Mouse (Mus musculus) spleen, adult 2 months (tissue): Measurements from ENCODE around the gene Gfod2. TPM values are rescaled to one million over a fixed set of nuclear protein-coding genes. Genes with fewer than 3 reads are reported as not detected.

Experiments
- DNase-seq, 2 experiments: peaks; one replicate each; pipeline versions ENCODE4 v3.0.0 to v3.0.0-alpha.2; 2012 to 2021; ENCODE audit warnings: low spot score in 2 of 2, low read depth in 1 of 2
- H3K27ac ChIP-seq: fragments of 200-500 bp; 2 replicates; pipeline ENCODE4 v1.5.1; 2012; ENCODE audit warnings: low read length, inconsistent platforms; ENCODE audit not compliant: insufficient read depth
- H3K27me3 ChIP-seq: fragments of 200-500 bp; 2 replicates; pipeline ENCODE4 v1.6.1; 2012; ENCODE audit warnings: mild to moderate bottlenecking, moderate library complexity, low read length, inconsistent platforms; ENCODE audit not compliant: control insufficient read depth, insufficient read depth
- H3K36me3 ChIP-seq: fragments of 200-500 bp; 2 replicates; pipeline ENCODE4 v1.6.1; 2012; ENCODE audit warnings: mild to moderate bottlenecking, low read length, inconsistent platforms; ENCODE audit not compliant: control insufficient read depth, insufficient read depth
- H3K4me1 ChIP-seq: fragments of 200-500 bp; 2 replicates; pipeline ENCODE4 v1.6.1; 2011; ENCODE audit warnings: inconsistent platforms; ENCODE audit not compliant: control insufficient read depth, insufficient read depth, insufficient read length
- H3K4me3 ChIP-seq: fragments of 200-500 bp; 2 replicates; pipeline ENCODE4 v1.5.1; 2011; ENCODE audit warnings: mild to moderate bottlenecking, inconsistent platforms; ENCODE audit not compliant: insufficient read depth, insufficient read length; ENCODE audit errors: extremely low read depth
- CTCF ChIP-seq: fragments of 200-500 bp; IDR thresholded peaks from 2 replicates; pipeline ENCODE4 v1.5.1; 2011; ENCODE audit warnings: mild to moderate bottlenecking, inconsistent platforms; ENCODE audit not compliant: insufficient read depth, insufficient read length, insufficient replicate concordance; ENCODE audit errors: extremely low read depth
- POLR2A ChIP-seq: fragments of 200-500 bp; IDR thresholded peaks from 2 replicates; pipeline ENCODE4 v1.6.1; 2011; ENCODE audit warnings: low read depth, low read length, inconsistent platforms
- WGBS: fragments of 180-500 bp; shearing (Covaris S2); methylation state at CpG from one replicate; pipeline ENCODE4 v1.1.7; 2018; 5-methylcytosine and 5-hydroxymethylcytosine counted together
- polyA plus RNA-seq: library from polyadenylated mRNA; depleted of rRNA; stranded (reverse); fragments of >200 nt; gene quantifications from 2 replicates; pipeline ENCODE4 v1.2.3, GENCODE M21; 2012

Gene Gfod2
- polyA plus RNA-seq, 1 experiment: 2.4 TPM

DNA sequence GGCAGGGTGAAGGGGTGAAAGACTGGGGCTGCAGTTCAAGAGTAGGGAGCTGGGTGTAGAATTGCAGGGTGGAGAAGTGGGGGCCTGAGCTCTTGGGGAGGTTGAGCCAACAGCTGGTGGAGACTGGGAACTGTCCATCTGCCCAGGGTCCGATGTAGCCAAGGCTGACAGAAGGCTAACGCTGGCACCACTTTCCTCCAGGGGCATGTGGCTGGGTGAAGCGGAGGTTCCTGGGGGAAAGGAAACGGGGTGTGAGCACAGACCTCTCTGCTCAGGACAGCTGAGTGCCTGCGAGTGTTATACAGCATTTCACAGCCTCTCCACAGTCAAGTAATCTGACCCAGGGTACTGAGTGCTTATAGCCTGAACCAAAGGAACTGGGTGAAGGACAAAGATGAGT, 59.7 kb downstream of the Gfod2 start:
- H3K27ac ChIP-seq: no peak overlapping the region
- 94% methylated on average over 5 of the region's 5 CpGs for WGBS

DNA sequence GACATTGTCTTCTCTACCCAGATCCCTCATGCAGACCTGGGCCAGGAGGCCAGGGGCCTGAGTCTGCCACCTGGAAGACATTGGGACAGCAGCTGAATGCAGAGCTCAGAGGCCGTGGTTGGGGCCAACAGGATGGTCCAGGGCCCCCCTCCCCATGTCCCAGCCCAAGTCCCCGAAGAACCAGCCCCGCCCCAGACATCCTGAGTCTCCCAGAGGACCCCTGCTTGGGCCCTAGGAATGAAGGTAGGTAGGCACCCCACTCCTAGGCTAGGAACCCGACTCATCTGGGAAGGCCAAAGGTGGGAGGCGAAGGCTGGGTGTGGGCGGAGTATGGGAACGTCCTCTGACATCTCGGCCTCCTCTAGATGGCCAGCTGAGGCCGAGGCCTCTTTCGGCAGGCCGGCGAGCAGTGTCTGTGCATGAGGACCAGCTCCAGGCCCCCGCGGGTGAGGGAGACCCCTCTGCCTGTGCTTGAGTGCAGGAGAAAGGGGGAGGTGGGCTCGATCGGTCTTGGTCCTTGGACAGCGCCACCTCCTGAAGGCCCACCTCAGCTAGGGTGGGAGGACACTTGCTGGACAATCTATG, 61.2 kb downstream of the Gfod2 start:
- H3K4me3 ChIP-seq: no peak overlapping the region
- no peak overlapping the region for H3K27ac ChIP-seq
- TF ChIP-seq CTCF (no peak), POLR2A (no peak)
- 93% methylated on average over 17 of the region's 17 CpGs for WGBS
- DNase-seq: no peak
- H3K27me3 ChIP-seq: no peaks in the 10 kb centered on the region
- peaks cover 10% of the 10 kb centered on the region; the same call in 1 of the 2 replicates for H3K4me1 ChIP-seq
- peaks cover 51% of the 10 kb centered on the region for H3K36me3 ChIP-seq

More for the DNA sequence above, 59.7 kb downstream of the Gfod2 start:
- no peak for DNase-seq
- peaks cover 10% of the 10 kb centered on the region; the same call in 1 of the 2 replicates for H3K4me1 ChIP-seq
- no peak overlapping the region for H3K4me3 ChIP-seq
- H3K36me3 ChIP-seq: peaks cover 40% of the 10 kb centered on the region
- TF ChIP-seq CTCF (no peak), POLR2A (no peak)
- H3K27me3 ChIP-seq: no peaks in the 10 kb centered on the region

DNA sequence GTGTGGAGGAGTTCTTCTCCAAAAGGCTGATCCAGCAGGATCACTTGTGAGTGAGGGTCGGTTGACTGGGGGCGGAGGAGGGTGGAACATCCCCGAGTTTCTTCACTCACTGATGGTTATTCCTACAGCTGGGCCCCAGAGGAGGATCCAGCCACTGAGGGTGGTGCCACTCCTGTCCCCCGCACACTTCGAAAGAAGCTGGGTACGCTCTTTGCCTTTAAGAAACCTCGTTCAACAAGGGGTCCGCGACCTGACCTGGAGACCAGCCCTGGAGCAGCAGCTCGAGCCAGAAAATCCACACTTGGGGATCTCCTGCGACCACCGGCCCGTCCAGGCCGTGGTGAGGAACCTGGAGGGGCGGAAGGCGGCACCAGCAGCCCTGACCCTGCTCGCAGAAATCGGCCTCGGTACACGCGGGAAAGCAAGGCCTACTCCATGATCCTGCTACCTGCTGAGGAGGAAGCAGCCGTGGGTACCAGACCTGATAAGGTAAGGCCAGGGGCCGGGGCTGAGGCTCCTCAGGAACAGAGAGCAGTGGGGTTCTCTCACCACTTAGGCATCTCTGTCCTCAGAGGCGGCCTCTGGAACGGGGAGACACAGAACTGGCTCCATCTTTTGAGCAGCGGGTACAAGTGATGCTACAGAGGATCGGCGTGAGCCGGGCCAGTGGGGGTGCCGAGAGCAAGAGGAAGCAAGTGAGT, 63.2 kb downstream of the Gfod2 start:
- Histone ChIP-seq H3K4me3 (no peak overlapping the region), H3K36me3 (peaks cover 60% of the 10 kb centered on the region), H3K27me3 (no peaks in the 10 kb centered on the region), H3K27ac (no peak overlapping the region), H3K4me1 (peaks cover 3% of the 10 kb centered on the region; the same call in 1 of the 2 replicates)
- TF ChIP-seq POLR2A (no peak), CTCF (no peak)
- DNase-seq: no peak
- WGBS: 90% methylated on average over 30 of the region's 30 CpGs

DNA sequence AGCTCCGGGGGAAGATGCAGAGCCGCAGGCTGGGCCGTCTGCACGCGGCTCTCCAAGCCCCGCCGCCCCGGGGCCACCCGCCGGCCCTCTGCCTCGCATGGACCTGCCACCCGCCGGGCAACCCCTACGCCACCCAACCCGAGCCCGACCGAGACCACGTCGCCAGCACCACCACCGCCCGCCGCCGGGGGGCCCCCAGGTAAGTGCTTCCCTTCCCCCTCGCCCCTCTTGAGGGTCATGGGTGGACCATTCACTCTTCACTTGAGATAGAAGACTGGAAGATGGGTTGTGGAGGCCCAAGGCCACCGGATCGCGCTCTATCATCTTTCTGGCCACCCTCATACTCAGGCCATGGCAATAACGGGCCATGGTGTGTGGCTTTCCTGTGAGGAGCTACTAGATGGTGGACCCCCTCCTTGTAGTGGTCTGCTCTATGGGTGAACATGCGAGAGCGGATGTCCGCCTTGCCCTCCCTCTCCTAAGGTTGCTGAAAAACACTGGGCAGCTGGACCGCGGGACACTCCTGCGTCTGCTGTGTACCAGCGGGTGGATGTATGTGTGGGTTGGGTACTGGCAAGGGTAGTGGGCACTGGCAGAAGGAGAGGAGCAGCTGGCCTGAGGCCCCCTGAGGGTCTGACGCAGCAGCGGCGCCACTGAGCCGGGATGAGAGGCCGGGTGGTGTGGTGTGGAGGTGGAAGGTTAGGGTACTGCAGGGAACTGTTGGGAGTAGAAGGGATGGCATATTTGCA, 64.2 kb downstream of the Gfod2 start:
- H3K4me3 ChIP-seq: no peak overlapping the region
- no peak overlapping the region for H3K27ac ChIP-seq
- WGBS: 85% methylated on average over 40 of the region's 40 CpGs
- H3K27me3 ChIP-seq: no peaks in the 10 kb centered on the region
- no peak for DNase-seq
- TF ChIP-seq POLR2A (no peak), CTCF (no peak)
- H3K36me3 ChIP-seq: peaks cover 64% of the 10 kb centered on the region
- H3K4me1 ChIP-seq: no peaks in the 10 kb centered on the region

DNA sequence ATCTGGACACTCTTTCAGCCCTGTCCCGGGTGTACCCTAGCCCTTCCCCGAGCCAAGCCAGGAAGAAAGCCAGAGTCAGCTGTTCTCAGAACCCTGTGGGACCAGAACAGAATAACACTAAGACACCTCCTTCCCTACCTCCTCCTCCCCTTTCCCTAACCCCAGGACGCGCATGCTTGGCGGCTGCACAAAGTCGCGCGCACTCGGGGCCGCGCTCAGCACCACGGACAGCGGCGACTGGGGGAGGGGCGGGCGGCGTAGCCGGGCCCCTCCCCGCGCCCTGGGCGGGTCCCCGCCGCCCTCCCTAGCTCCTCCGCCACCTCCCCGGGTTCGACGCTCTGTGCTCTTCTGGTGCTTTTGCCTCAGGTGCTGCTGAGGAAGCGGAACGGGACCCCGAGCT, 64.8 kb downstream of the Gfod2 start:
- DNase-seq: no peak
- WGBS: 80% methylated on average over 28 of the region's 30 CpGs
- Histone ChIP-seq H3K36me3 (peaks cover 61% of the 10 kb centered on the region), H3K27me3 (no peaks in the 10 kb centered on the region), H3K27ac (no peak overlapping the region), H3K4me3 (no peak overlapping the region), H3K4me1 (no peaks in the 10 kb centered on the region)
- TF ChIP-seq POLR2A (no peak), CTCF (no peak)

DNA sequence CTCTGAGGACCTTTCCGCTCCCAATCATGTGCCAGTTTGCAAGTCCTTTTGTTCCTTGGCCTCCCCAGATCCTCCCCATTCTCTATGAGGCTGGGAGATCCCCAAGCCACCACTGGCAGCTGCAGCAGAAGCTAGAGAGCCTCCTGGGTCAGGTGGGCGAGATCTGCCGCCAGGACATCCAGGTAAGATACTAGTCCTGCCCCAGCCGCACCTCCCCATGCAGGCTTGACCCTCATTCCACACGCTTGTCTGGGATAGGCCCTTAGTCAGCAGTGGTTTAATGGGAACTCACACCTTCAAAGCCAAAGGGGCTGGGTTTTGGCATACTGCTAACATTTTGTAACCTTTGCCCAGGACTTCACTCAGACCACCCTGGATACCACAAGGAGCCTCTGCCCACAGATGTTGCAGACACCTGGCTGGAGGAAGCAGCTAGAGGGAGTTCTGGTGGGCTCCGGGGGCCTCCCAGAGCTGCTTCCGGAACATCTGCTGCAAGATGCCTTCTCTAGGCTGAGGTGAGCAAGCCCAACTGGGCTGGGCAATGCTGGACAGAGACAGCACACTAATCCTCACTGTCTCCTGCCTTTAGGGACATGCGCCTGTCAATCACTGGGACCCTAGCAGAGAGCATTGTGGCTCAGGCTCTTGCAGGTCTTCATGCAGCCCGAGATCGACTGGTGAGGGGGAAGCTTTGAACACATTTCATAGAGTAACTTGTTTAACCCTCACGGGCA, 65.8 kb downstream of the Gfod2 start:
- WGBS: 93% methylated on average over 11 of the region's 11 CpGs
- no peak for TF ChIP-seq POLR2A
- no peak for TF ChIP-seq CTCF
- DNase-seq: no peak
- peaks cover 52% of the 10 kb centered on the region for H3K36me3 ChIP-seq
- no peaks in the 10 kb centered on the region for H3K4me1 ChIP-seq
- H3K27me3 ChIP-seq: no peaks in the 10 kb centered on the region
- H3K4me3 ChIP-seq: no peak overlapping the region
- H3K27ac ChIP-seq: no peak overlapping the region
